Mouse (Mus musculus): ENCODE data around the gene Col4a1.

DNA sequence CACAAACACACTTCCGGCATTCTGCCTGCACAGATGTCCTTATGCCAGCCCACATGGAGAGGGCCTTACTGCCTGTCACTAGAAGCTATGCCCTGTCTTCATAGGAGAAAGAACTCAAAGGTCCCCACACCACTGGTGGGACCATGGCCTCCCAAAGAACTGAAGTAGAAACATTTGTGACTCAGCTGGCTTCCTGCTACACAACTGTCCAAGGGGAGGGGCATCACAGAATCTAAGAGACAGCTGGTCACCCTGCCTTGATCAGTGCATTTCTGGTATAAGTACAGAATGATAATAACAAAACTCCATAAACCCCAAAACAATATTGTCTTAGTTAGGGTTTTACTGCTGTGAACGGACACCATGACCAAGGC is 156.3 kb downstream of the Col4a1 start:
- no peak for TF ChIP-seq CTCF (IDR thresholded peaks at IDR 0.05; ENCODE audit: borderline replicate concordance, control insufficient read depth, extremely low read depth, insufficient read depth, low read length, poor library complexity)
- no peak for TF ChIP-seq POLR2A (IDR thresholded peaks at IDR 0.05; ENCODE audit: control insufficient read depth, extremely low read depth, insufficient read depth, low read length, poor library complexity)

Measured in thymus, adult 2 months (tissue).